Mouse (Mus musculus) stomach, embryonic 16.5 days (tissue): ENCODE data around the gene Gm13124. TPM values are rescaled to one million over a fixed set of nuclear protein-coding genes. Genes with fewer than 3 reads are reported as not detected.
"Not testable (repeated sequence)": the region's sequence is repeated elsewhere in the genome, so short reads cannot be mapped to it uniquely, and the experiment has no call there.

Source experiments
- ATAC-seq: fragments of 200-750 bp; cut with Nextera tagmentation; 2 replicates; pipeline ENCODE4 v1.8.0; 2017; ENCODE audit warnings: moderate number of reproducible peaks, moderate TSS enrichment; ENCODE audit not compliant: insufficient read depth, low FRiP score
- H3K27ac ChIP-seq: fragments of 300-500 bp; sonication (generic); 2 replicates; pipeline ENCODE4 v1.5.1; 2014; ENCODE audit warnings: low read length
- H3K27me3 ChIP-seq: fragments of 300-500 bp; sonication (generic); 2 replicates; pipeline ENCODE4 v1.6.1; 2014; ENCODE audit warnings: low read length, control low read depth, mixed read lengths; ENCODE audit not compliant: control insufficient read depth, insufficient read depth
- H3K36me3 ChIP-seq: fragments of 300-500 bp; sonication (generic); 2 replicates; pipeline ENCODE4 v1.6.1; 2014; ENCODE audit warnings: low read length; ENCODE audit not compliant: control insufficient read depth, insufficient read depth
- H3K4me1 ChIP-seq: fragments of 300-500 bp; sonication (generic); 2 replicates; pipeline ENCODE4 v1.6.1; 2014; ENCODE audit warnings: low read length, control low read depth, mixed read lengths; ENCODE audit not compliant: control insufficient read depth, insufficient read depth
- H3K4me2 ChIP-seq: fragments of 300-500 bp; sonication (generic); 2 replicates; pipeline ENCODE4 v1.6.1; 2014; ENCODE audit warnings: low read depth, low read length, mixed read lengths
- H3K4me3 ChIP-seq: fragments of 300-500 bp; sonication (generic); replicated peaks from 2 replicates; pipeline ENCODE4 v1.5.1; 2014; ENCODE audit warnings: mild to moderate bottlenecking, low read length
- H3K9ac ChIP-seq: fragments of 300-500 bp; sonication (generic); 2 replicates; pipeline ENCODE4 v1.6.1; 2014; ENCODE audit warnings: low read length
- H3K9me3 ChIP-seq: fragments of 300-500 bp; sonication (generic); replicated peaks from 2 replicates; pipeline ENCODE4 v1.6.1; 2016; ENCODE audit warnings: low read length, control low read depth; ENCODE audit not compliant: control insufficient read depth
- WGBS: fragments of 180-500 bp; shearing (Covaris S2); extraction: QIAGEN DNeasy Blood & Tissue Kit; methylation state at CpG from one replicate; pipeline ENCODE4 v1.1.7; 2014; 5-methylcytosine and 5-hydroxymethylcytosine counted together
- polyA plus RNA-seq: library from polyadenylated mRNA; unstranded; fragments of >200 nt; fragmentation: Nextera tagmentation; extraction: Ambion mirVana; gene quantifications from 2 replicates; pipeline ENCODE4 v1.2.1, GENCODE M21; 2015

Gene Gm13124
- polyA plus RNA-seq: not detected in 2 replicates

GRCm38 (mm10) chr4:144565034-144565433 is at the start of gene Gm13124:
Gene Gm13124 (minus strand): TSS chr4:144565134.
- no peak for ATAC-seq
- Histone ChIP-seq H3K4me3 (no peak within 1 kb of the TSS), H3K27me3 (no peaks in the 10 kb centered on the region), H3K9ac (no peak within 1 kb of the TSS), H3K9me3 (no peaks in the 10 kb centered on the region), H3K27ac (no peak within 1 kb of the TSS), H3K4me2 (no peak within 1 kb of the TSS), H3K4me1 (no peaks in the 10 kb centered on the region), H3K36me3 (no peaks in the 10 kb centered on the region)
- 79% methylated on average over 1 of the region's 1 CpGs for WGBS

- Histone ChIP-seq H3K27ac (no peak overlapping the region), H3K4me3 (no peak overlapping the region), H3K9ac (no peak overlapping the region), H3K36me3 (no peaks in the 10 kb centered on the region), H3K27me3 (no peaks in the 10 kb centered on the region), H3K4me1 (no peaks in the 10 kb centered on the region), H3K9me3 (no peaks in the 10 kb centered on the region), H3K4me2 (no peak overlapping the region)
- ATAC-seq: no peak
- 66% methylated on average over 1 of the region's 1 CpGs for WGBS
These were observed 49.7 kb upstream of the Gm13124 start for GRCm38 (mm10) chr4:144614586-144614985.

- H3K9me3 ChIP-seq: no peaks in the 10 kb centered on the region
- no peak within 1 kb of the TSS for H3K4me2 ChIP-seq
- H3K27me3 ChIP-seq: no peaks in the 10 kb centered on the region
- H3K4me3 ChIP-seq: no peak within 1 kb of the TSS
- no peaks in the 10 kb centered on the region for H3K4me1 ChIP-seq
- H3K36me3 ChIP-seq: no peaks in the 10 kb centered on the region
- no peak within 1 kb of the TSS for H3K9ac ChIP-seq
- no peak for ATAC-seq
- no peak within 1 kb of the TSS for H3K27ac ChIP-seq
- 61% methylated on average over 1 of the region's 1 CpGs for WGBS
These were observed 48.5 kb upstream of the Gm13124 start, which contains the start of gene Aadacl4 for GRCm38 (mm10) chr4:144613407-144613806. Gene Aadacl4 (plus strand): TSS chr4:144613707.

- no peaks in the 10 kb centered on the region for H3K27me3 ChIP-seq
- no peak overlapping the region for H3K9ac ChIP-seq
- no peaks in the 10 kb centered on the region for H3K4me1 ChIP-seq
- no peak overlapping the region for H3K4me3 ChIP-seq
- no peaks in the 10 kb centered on the region for H3K36me3 ChIP-seq
- ATAC-seq: no peak
- H3K4me2 ChIP-seq: no peak overlapping the region
- no peak overlapping the region for H3K27ac ChIP-seq
- H3K9me3 ChIP-seq: no peaks in the 10 kb centered on the region
These were observed 27.9 kb upstream of the Gm13124 start for GRCm38 (mm10) chr4:144592790-144593189.

GRCm38 (mm10) chr4:144586207-144586606 is 21.3 kb upstream of the Gm13124 start:
- H3K4me3 ChIP-seq, H3K27ac ChIP-seq, H3K9ac ChIP-seq, H3K9me3 ChIP-seq, H3K4me2 ChIP-seq, ATAC-seq, H3K4me1 ChIP-seq, H3K27me3 ChIP-seq, H3K36me3 ChIP-seq: not testable (repeated sequence)
- 87% methylated on average over 12 of the region's 16 CpGs for WGBS

- Histone ChIP-seq H3K9ac (no peak overlapping the region), H3K36me3 (no peaks in the 10 kb centered on the region), H3K27me3 (no peaks in the 10 kb centered on the region), H3K4me3 (no peak overlapping the region), H3K4me2 (no peak overlapping the region), H3K9me3 (no peaks in the 10 kb centered on the region), H3K27ac (no peak overlapping the region), H3K4me1 (no peaks in the 10 kb centered on the region)
- ATAC-seq: no peak
These were observed 2.8 kb upstream of the Gm13124 start for GRCm38 (mm10) chr4:144567752-144568151.

GRCm38 (mm10) chr4:144561205-144561604 is 3.7 kb downstream of the Gm13124 start:
- no peak overlapping the region for H3K9ac ChIP-seq
- no peak overlapping the region for H3K27ac ChIP-seq
- no peak overlapping the region for H3K4me3 ChIP-seq
- no peak overlapping the region for H3K4me2 ChIP-seq
- no peaks in the 10 kb centered on the region for H3K4me1 ChIP-seq
- H3K36me3 ChIP-seq: no peaks in the 10 kb centered on the region
- WGBS: 52% methylated on average over 2 of the region's 2 CpGs
- ATAC-seq: no peak
- H3K27me3 ChIP-seq: no peaks in the 10 kb centered on the region
- H3K9me3 ChIP-seq: no peaks in the 10 kb centered on the region

- H3K9ac ChIP-seq: no peak overlapping the region
- no peak overlapping the region for H3K27ac ChIP-seq
- H3K36me3 ChIP-seq: no peaks in the 10 kb centered on the region
- no peaks in the 10 kb centered on the region for H3K27me3 ChIP-seq
- no peaks in the 10 kb centered on the region for H3K4me1 ChIP-seq
- H3K9me3 ChIP-seq: no peaks in the 10 kb centered on the region
- H3K4me3 ChIP-seq: no peak overlapping the region
- no peak for ATAC-seq
- no peak overlapping the region for H3K4me2 ChIP-seq
These were observed 5.1 kb downstream of the Gm13124 start for GRCm38 (mm10) chr4:144559792-144560191.

- Histone ChIP-seq H3K9ac (no peak overlapping the region), H3K27me3 (no peaks in the 10 kb centered on the region), H3K27ac (no peak overlapping the region), H3K9me3 (no peaks in the 10 kb centered on the region), H3K4me1 (no peaks in the 10 kb centered on the region), H3K4me3 (no peak overlapping the region), H3K4me2 (no peak overlapping the region), H3K36me3 (no peaks in the 10 kb centered on the region)
- ATAC-seq: no peak
These were observed 13.8 kb downstream of the Gm13124 start for GRCm38 (mm10) chr4:144551156-144551555.

GRCm38 (mm10) chr4:144545339-144545738 is 19.6 kb downstream of the Gm13124 start:
- not testable (repeated sequence) for H3K36me3 ChIP-seq, H3K9me3 ChIP-seq, H3K4me3 ChIP-seq, H3K27ac ChIP-seq, H3K9ac ChIP-seq, H3K4me1 ChIP-seq, ATAC-seq, H3K4me2 ChIP-seq, H3K27me3 ChIP-seq
- 93% methylated on average over 13 of the region's 13 CpGs for WGBS
